Mouse (Mus musculus) lung, adult 2 months (tissue): ENCODE results near the gene Cables2. TPM values are rescaled to one million over a fixed set of nuclear protein-coding genes. Genes with fewer than 3 reads are reported as not detected.

Experiments used
- DNase-seq: peaks from one replicate; pipeline ENCODE4 v3.0.0; 2022
- H3K4me1 ChIP-seq: fragments of 200-500 bp; 2 replicates; pipeline ENCODE4 v1.6.1; 2011; ENCODE audit warnings: low read length; ENCODE audit not compliant: control insufficient read depth, insufficient read depth
- H3K4me3 ChIP-seq: fragments of 200-500 bp; replicated peaks from 2 replicates; pipeline ENCODE3; 2011; ENCODE audit warnings: low read depth, mild to moderate bottlenecking, control low read depth, low read length; ENCODE audit errors: extremely low read depth
- CTCF ChIP-seq: fragments of 200-500 bp; IDR thresholded peaks from 2 replicates; pipeline ENCODE4 v1.5.1; 2011; ENCODE audit warnings: mild to moderate bottlenecking, low read length, control low read depth; ENCODE audit not compliant: insufficient read depth
- POLR2A ChIP-seq: fragments of 200-500 bp; IDR thresholded peaks from 2 replicates; pipeline ENCODE4 v1.6.1; 2011; ENCODE audit warnings: low read depth, mild to moderate bottlenecking, control low read depth, low read length, borderline replicate concordance; ENCODE audit errors: extremely low read depth
- WGBS: fragments of 180-500 bp; shearing (Covaris S2); methylation state at CpG from one replicate; pipeline ENCODE4 v1.1.7; 2018; 5-methylcytosine and 5-hydroxymethylcytosine counted together
- polyA plus RNA-seq: library from polyadenylated mRNA; depleted of rRNA; stranded (reverse); fragments of >200 nt; gene quantifications from 2 replicates; pipeline ENCODE4 v1.2.3, GENCODE M21; 2012

Cables2 gene
- polyA plus RNA-seq, 1 experiment: 28.2 TPM

GRCm38 (mm10) chr2:180229129-180229528, 44.2 kb downstream of the Cables2 start:
- WGBS: 73% methylated on average over 3 of the region's 3 CpGs
- DNase-seq: no peak
- TF ChIP-seq CTCF (no peak), POLR2A (no peak)
- Histone ChIP-seq H3K4me3 (no peak overlapping the region), H3K4me1 (peaks cover 13% of the 10 kb centered on the region)

DNA sequence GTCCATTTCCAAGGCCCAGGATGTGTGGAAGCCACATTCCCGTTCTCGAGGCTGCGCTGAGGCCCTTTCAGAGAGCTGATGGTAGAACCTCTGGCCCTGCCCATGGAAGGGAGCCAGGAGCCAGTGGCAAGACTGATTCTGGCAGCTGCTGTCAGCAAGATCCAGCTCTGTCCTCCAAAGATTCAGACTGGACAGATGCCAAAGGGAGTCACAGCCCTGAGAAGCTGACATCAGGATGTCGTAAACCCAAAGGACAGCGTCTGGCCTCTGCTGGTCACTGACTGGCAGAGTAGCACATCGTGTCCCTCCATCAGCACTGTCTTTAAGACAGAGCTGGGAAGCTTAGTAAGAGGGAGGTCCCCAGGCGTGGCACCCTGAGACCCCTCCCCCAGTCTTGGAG, 44.7 kb downstream of the Cables2 start:
- H3K4me1 ChIP-seq: peaks cover 14% of the 10 kb centered on the region
- no peak overlapping the region for H3K4me3 ChIP-seq
- peak; percentile 26 for DNase-seq
- 34% methylated on average over 7 of the region's 7 CpGs for WGBS
- TF ChIP-seq CTCF (peak; percentile 9; the same call in 1 of the 2 replicates), POLR2A (no peak)

DNA sequence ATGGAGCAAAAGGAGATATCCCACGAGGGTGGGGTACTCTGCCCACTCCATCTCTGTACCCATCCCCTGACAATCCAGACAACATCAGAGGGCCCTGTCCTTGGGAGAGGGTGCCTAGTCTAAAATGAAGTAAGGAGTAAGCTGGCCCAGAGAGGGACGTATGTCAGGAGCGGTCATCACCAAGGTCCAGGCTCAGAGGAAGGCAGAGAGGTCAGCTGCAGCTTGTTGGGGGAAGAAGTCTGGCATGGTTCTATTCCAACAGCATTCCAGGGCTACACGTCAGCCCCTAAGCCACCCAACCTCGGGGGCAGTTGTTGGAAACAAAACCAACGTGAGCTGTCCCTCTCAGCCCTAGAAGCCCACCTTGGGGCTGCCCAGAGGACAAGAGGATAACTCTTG, 45.2 kb downstream of the Cables2 start:
- no peak for TF ChIP-seq POLR2A
- TF ChIP-seq CTCF: no peak
- DNase-seq: no peak
- 54% methylated on average over 6 of the region's 6 CpGs for WGBS
- H3K4me3 ChIP-seq: no peak overlapping the region
- H3K4me1 ChIP-seq: peaks cover 15% of the 10 kb centered on the region

GRCm38 (mm10) chr2:180227262-180228059, 45.8 kb downstream of the Cables2 start:
- 6% methylated on average over 21 of the region's 21 CpGs for WGBS
- H3K4me1 ChIP-seq: peaks cover 20% of the 10 kb centered on the region
- TF ChIP-seq CTCF (peak; percentile 79), POLR2A (no peak)
- DNase-seq: peak; percentile 79
- H3K4me3 ChIP-seq: peak overlapping the region; percentile 2

GRCm38 (mm10) chr2:180225762-180226378, 47.4 kb downstream of the Cables2 start, which contains the start of gene Lama5:
Gene Lama5 (minus strand): TSS chr2:180225859.
- Histone ChIP-seq H3K4me3 (peak within 1 kb of the TSS; percentile 88), H3K4me1 (peaks cover 33% of the 10 kb centered on the region)
- peak; percentile 80 for DNase-seq
- peak; percentile 47; the same call in 1 of the 2 replicates for TF ChIP-seq POLR2A
- TF ChIP-seq CTCF: no peak
- 3% methylated on average over 36 of the region's 37 CpGs for WGBS

GRCm38 (mm10) chr2:180225044-180225761, 48.1 kb downstream of the Cables2 start:
- DNase-seq: no peak
- Histone ChIP-seq H3K4me3 (peak overlapping the region; percentile 88), H3K4me1 (peaks cover 36% of the 10 kb centered on the region)
- no peak for TF ChIP-seq POLR2A
- no peak for TF ChIP-seq CTCF
- WGBS: under 1% methylated on average over 55 of the region's 55 CpGs

DNA sequence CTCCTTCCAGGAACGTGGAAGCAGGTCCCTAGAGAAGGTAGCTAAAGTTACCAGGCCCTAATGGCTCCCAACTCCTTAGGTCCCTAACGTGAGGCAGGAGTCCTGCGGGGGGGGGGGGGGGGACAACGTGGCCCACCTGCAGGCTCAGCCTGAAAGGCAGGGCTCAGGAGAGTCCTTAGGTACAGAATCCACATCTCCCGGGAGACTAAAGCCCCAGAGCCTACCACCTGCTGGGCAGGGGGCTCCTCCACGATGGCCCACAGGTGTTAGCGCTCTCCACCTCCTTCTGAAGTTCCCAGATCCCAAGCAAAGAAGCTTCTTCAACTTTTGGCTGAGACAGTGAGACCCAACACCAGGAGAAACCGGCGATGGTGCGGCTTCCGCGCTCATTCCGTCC, 48.7 kb downstream of the Cables2 start:
- 0 out of 2 replicates have a peak, but pooled peaks have one; percentile 14 for TF ChIP-seq POLR2A
- no peak for TF ChIP-seq CTCF
- H3K4me3 ChIP-seq: peak overlapping the region; percentile 88
- no peak for DNase-seq
- peaks cover 42% of the 10 kb centered on the region for H3K4me1 ChIP-seq
- WGBS: 8% methylated on average over 13 of the region's 13 CpGs

- WGBS: 33% methylated on average over 6 of the region's 6 CpGs
- 0 out of 2 replicates have a peak, but pooled peaks have one; percentile 2 for TF ChIP-seq CTCF
- no peak for TF ChIP-seq POLR2A
- DNase-seq: peak; percentile 57
- Histone ChIP-seq H3K4me1 (peaks cover 56% of the 10 kb centered on the region), H3K4me3 (no peak overlapping the region)
Measured at GRCm38 (mm10) chr2:180222250-180222649, 51.0 kb downstream of the Cables2 start.

GRCm38 (mm10) chr2:180221051-180221450, 52.2 kb downstream of the Cables2 start:
- H3K4me1 ChIP-seq: peaks cover 67% of the 10 kb centered on the region
- WGBS: 28% methylated on average over 9 of the region's 9 CpGs
- no peak overlapping the region for H3K4me3 ChIP-seq
- DNase-seq: no peak
- TF ChIP-seq CTCF (no peak), POLR2A (no peak)
